Mouse (Mus musculus): Measurements from ENCODE around the gene 1810009A15Rik.

Gene 1810009A15Rik

DNA sequence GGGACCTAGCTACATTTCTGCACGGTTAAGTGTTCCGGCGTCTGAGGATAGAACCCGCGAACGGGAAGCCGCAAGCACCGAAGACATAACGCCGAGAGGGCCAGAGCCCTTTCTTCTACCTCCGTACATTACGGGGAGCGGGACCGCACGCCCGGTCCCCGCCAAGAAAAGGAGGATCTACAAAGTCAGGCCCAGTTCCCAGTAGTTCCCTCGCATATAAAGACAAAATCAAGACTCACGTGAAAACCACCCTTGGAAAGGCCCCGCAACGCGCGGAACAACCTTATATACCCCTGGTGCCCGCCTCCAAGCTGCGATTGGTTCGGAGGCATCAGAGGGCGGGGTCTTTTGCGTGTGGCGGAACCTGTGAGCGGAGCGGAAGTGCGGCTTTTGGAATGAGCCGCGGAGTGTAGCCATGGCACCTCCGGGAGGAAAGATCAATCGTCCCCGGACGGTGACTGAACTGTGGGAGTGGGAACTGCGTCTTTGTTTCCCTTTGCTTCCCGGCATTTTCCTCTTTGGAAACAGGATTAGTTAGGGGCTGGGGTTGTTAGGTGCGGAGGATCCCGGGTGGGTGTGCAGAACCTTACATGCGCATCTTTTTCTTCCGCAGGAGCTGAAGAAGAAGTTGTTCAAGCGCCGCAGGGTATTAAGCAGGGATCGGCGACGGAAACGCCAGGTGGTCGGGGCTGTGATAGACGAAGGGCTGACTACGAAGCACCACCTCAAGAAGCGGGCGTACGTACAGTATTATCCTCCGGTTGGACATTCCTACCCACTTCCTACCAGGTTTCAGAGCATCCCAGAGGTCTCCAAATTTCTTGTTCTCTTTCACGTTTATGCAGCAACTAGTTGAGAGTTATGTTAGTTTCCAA is at the start of gene 1810009A15Rik, which contains the start of gene Gm49416:
TSS of gene 1810009A15Rik (plus strand) at position 343 of the 875 bp plus-strand sequence.
TSS of gene Gm49416 (plus strand) at position 416 of the 875 bp plus-strand sequence.
- in situ Hi-C loops (cut with MboI, MseI), result no loop called here

DNA sequence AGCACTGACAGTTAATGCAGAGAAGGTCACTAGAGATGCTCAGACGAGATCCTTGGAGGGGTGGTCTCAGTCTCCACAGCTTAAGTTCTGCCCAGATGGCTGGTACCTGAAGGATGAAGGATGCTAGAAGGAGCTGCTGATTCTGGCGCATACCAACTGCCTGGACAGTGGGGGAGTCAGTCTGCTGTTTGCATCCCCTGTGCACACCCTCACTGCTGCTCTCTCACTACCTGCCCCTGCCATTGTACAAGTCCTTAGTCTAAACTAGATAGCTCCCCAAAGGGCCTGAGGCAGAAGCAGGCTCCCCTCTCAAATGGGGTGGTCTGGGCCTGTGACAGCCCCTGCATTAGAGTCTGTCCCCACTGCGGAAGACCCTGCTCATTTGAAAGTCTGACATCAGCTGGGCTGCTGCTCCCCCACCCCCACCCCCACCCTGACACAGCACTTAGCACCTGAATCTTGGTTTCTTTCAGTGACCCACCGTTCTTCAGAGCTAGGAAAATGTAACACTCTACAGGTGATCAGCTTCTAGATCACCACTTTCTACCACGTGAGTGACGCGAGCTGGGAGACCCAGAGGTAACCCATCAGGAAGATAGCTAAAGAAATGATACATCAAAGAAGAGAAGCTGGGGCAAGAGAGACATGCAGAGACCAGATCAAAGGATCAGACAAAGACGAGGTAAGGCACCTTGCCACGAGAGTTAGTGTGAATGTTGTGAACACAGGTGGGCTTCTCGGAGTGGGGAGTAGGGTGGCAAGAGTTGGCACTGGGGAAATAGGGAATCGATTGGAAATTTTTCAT is 49.3 kb upstream of the 1810009A15Rik start, which contains the start of gene Gng3:
TSS of gene Gng3 (minus strand) at position 92 of the 805 bp plus-strand sequence.
- in situ Hi-C loops (cut with MboI, MseI), result loop anchor here (5.0 to 25.0 kb wide), 3 partner anchors 33 to 1048 kb away; partner anchors contain the start of genes Incenp and Ubxn1

DNA sequence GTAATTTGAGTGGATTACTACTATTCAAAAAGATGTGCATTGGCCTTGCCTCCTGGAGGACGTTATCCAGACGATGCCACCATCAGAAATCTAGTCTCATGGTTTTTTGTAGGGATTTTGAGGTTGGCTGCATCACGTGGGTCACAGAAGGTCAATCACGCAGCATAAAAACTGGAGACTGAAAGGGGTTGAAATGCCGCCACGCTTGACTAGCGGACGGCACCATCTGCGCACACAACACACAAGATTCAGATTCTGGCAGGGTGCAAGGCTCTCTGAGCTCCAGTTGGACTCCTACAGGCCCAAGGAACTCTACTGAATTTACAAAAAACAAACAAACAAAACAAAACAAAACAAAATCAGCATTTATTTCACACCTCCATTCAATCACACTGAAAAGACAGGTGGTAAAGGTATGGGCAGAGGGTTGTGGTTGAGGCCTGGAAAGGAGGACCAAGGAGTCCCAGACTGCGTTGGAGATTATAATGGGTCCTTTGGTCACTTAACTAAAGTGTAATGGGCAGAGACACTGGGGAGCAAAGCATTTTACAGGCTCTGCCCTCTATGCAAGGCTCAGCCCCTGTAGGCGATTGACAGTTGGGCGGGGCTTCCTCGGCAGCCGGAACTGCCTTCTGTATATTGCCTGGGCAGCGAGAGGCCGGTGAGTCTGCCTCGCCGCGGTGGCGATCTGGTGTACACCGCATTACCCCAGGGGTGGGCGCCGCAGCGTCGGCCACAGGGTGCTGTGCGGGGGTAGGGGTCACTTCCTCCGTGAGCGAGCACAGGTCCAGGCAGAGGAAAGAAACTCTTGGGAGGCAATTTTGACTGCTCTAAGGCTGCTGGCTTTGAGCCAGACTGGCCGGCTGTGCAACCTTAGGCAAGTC is 48.5 kb upstream of the 1810009A15Rik start:
- in situ Hi-C loops (cut with MboI, MseI), result loop anchor here (5.0 to 25.0 kb wide), 3 partner anchors 32 to 1047 kb away; partner anchors contain the start of genes Incenp and Ubxn1

DNA sequence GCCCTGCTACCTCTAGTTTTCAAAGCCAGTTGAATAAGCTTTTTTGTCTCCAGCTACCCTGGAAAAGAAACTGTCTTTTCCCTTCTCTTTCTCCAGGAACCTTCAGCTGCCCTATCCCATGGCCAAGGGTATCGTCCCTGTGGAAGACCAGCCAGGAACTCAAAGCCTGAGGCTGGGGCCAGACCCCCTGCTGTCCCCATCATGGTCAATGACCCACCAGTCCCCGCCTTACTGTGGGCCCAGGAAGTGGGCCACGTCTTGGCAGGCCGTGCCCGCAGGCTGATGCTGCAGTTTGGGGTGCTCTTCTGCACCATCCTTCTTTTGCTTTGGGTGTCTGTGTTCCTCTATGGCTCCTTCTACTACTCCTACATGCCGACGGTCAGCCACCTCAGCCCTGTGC is 47.6 kb upstream of the 1810009A15Rik start:
- in situ Hi-C loops (cut with MboI, MseI), result loop anchor here (25.0 kb wide), 1 partner anchor 1046 kb away; the partner anchor contains the start of gene Incenp

DNA sequence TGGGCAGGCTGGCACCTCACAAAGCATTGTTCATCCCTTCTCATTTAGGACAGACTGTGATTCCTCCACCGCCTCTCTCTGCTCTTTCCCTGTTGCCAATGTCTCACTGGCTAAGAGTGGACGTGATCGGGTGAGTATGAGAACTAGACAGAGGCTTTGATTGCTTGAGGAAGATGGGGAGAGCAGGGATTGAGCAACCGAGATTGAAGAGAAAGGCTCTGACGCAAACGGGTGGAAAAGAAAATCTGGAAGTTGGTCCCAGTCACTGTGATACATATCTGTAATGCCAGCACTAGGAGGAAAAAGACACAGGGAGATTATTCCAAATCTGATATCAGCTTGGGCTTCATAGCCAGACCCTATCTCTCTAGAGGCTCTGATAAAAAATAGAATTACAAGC is 45.7 kb upstream of the 1810009A15Rik start:
- in situ Hi-C loops (cut with MboI, MseI), result loop anchor here (25.0 kb wide), 1 partner anchor 1044 kb away; the partner anchor contains the start of gene Incenp

DNA sequence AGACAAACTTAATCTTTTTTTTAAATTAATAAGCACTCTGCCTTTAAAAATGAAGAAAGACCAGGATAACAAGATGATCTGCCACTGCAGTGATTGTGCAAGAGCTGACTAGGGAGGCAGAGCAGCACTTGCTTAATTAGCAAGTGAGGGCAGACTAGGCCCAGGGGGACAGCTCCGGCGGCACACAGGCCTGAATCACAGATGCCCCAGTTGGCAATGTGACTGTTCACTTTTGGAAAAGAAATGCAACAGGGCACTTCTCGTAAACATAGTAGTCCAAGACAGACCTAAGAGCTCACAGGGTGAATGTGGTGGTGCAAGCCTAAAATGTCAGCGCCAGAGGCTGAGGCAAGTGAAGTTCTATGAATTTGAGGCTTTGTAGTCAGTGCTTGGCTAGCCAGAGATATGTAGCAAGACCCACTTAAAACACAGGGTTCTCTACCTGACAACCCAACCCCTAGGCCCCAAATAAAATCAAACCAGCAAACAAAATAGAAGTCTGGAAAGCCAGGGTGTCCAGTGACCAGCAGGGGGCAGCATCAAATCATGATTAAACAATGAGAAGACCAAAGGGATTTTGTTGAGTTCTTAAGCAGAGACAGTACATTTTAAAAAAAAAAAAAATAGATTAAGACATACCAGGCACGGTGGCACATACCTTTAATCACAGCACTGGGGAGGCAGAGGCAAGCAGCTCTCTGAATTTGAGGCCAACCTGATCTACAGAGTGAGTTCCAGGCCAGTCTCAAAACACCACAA is 44.1 kb upstream of the 1810009A15Rik start:
- in situ Hi-C loops (cut with MboI, MseI), result loop anchor here (5.0 to 25.0 kb wide), 2 partner anchors 268 to 1043 kb away; partner anchors contain the start of gene Incenp

DNA sequence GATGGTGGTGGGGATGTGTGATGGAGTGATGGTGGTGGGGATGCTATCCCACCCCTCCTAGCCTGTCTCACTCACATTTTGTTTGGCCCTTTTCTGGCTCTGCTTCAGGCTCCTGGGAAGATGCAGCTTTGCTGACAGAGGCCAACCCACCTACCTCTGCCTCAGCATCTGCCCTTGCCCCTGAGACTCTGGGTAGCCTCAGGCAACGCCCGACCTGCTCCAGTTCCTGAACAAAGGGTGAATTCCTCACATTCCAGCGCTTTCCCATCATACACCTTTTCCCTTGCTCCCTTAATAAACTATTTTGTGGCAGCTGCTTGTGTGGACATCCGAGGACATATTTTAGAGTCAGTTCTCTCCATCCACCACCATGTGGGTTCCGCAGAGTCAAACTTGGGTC is 40.3 kb upstream of the 1810009A15Rik start:
- in situ Hi-C loops (cut with MboI, MseI), result loop anchor here (5.0 to 25.0 kb wide), 2 partner anchors 264 to 1039 kb away; partner anchors contain the start of gene Incenp

DNA sequence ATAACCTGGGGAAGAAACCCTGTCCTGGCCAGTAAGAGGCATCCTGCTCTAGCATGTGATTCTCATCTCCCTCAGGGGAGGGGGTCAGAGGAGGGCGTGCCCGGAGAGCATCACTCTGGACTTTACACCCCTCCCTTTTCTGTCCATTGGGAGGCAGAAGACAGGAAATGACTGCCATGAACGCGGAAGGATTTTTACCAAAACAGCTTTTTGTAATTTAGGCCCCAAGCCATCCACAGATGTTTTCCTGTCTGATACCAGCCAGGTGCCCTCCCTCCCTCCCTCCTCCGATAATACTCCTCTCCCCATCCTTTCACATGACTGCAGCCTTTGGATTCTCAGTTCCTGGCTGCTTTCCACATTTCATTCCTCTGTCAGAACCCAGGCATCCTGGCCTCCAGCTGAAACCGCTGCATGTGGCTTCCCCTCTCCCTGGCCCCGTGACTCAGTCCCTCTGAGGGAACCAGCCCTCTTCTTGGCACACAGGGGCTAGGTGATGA is 38.2 kb upstream of the 1810009A15Rik start, which contains the start of gene Lrrn4cl:
TSS of gene Lrrn4cl (plus strand) at position 367 of the 500 bp plus-strand sequence.
- in situ Hi-C loops (cut with MboI, MseI), result loop anchor here (25.0 kb wide), 2 partner anchors 487 to 612 kb away; no protein-coding TSS in a partner anchor

DNA sequence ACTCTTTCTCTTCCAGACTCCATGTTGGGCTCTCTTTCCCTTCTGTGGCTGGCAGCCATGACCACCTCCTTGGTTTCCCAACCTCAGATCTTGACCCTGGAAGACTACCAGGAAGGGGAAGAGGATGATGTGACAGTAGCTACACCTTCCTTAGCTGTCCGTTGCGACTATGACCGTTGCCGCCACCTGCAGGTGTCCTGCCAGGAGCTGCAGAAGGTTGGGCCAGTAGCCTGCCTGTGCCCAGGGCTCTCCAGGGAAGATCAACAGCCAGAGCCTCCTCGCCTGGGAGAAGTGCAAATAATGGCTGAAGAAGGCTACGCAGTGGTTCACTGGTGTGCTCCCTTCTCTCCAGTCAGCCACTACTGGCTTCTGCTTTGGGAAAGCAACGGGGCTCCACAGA is 37.0 kb upstream of the 1810009A15Rik start:
- in situ Hi-C loops (cut with MboI, MseI), result loop anchor here (25.0 kb wide), 2 partner anchors 486 to 611 kb away; no protein-coding TSS in a partner anchor

DNA sequence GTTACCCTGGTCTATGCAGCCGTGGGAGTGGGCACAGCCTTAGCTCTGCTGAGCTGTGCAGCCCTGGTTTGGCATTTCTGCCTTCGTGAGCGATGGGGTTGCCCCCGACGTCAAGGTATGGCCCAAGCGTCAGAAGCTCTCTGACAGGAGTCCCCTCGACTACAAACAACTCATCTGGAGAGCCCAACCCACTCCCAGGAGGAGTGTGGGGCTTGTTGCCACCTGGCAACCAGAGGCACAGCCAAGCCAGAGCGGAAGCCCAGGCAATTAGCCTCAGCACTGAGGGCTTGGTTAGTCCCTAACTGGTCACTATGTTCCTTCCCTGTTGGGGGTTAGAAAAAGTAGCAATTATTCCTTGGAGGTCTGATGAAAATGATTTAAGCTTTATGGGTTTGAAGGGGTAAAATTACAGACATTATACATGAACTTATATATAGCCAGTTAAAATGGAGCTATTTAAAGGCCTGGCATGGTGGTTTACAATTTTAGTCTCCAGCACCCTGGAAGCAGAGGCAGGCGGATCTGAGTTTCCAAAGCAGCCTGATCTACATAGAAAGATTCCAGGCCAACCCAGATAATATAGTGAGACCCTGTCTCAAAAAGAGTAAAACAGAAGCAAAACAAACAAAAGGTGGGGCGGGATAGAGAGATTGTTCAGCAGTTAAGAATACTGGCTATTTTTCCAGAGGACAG is 36.3 kb upstream of the 1810009A15Rik start:
- in situ Hi-C loops (cut with MboI, MseI), result loop anchor here (25.0 kb wide), 2 partner anchors 485 to 610 kb away; no protein-coding TSS in a partner anchor

DNA sequence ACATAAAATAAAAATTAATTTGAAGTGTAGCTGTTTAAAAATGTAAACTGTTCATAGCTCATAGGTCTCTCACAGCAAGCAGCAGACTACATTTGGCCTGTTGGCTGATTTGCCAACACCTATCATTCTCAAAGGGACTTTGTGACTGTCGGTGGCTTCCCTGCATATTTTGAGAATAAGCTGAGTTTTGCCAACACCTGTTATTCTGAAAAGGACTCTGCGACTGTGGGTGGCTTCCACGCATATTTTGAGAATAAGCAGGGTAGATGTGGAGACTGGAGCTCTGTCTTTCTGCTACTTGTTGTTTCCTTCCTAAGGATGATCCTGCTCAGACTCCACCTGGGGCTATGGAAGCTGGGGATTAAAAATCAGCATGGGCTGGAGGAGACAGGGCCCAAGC is 35.5 kb upstream of the 1810009A15Rik start:
- in situ Hi-C loops (cut with MboI, MseI), result loop anchor here (25.0 kb wide), 2 partner anchors 484 to 609 kb away; no protein-coding TSS in a partner anchor

DNA sequence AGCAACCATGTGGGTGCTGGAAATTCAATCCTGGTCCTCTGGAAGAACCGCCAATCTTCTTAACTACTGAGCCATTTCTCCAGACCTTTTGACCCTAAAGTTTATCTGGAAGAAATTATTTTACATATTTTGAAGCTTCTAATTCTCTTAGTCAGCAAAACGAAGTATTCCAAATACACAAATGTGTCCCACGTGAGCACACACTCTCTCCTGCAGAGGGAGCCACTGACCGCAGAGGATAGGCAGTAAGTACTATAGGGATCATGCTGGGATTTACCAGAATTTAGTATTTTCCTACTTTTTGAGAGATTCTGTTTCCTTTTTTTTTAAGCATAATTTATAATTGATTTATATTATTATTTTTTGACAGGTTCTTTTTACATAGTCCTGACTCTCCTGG is 31.0 kb upstream of the 1810009A15Rik start:
- in situ Hi-C loops (cut with MboI, MseI), result loop anchor here (25.0 kb wide), 2 partner anchors 480 to 605 kb away; no protein-coding TSS in a partner anchor

DNA sequence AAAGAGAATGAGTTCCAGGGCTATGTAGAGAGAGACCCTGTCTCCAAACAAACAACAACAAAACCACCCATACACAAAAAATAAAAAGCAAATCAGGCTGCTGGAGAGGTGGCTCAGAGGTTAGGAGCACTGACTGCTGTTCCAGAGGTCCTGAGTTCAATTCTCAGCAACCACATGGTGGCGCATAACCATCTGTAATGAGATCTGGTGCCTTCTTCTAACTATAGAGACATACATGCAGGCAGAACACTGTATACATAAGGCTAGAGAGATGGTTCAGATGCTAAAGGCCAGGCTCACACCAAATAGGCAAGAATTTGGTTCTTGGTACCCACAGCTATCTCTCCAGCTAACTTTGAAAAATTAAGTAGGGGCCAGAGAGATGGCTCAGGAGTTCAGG is 29.6 kb upstream of the 1810009A15Rik start:
- in situ Hi-C loops (cut with MboI, MseI), result loop anchor here (25.0 kb wide), 2 partner anchors 478 to 603 kb away; no protein-coding TSS in a partner anchor

DNA sequence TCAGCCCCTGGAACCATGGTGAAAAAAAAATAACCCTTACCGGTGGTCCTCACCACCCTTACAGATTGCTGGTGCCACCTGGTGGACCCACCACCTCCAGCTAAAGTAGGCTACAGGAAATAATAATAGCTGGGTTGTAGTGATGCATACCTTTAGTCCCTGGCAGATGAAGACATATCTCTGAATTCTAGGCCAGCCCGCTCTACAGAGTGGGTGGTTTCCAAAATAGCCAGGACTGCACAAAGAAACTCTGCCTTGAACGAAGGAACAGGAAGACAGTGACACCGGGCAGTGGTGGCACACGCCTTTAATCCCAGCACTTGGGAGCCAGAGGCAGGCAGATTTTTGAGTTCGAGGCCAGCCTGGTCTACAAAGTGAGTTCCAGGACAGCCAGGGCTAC is 24.4 kb upstream of the 1810009A15Rik start:
- in situ Hi-C loops (cut with MboI, MseI), result loop anchor here (25.0 kb wide), 2 partner anchors 473 to 598 kb away; no protein-coding TSS in a partner anchor

DNA sequence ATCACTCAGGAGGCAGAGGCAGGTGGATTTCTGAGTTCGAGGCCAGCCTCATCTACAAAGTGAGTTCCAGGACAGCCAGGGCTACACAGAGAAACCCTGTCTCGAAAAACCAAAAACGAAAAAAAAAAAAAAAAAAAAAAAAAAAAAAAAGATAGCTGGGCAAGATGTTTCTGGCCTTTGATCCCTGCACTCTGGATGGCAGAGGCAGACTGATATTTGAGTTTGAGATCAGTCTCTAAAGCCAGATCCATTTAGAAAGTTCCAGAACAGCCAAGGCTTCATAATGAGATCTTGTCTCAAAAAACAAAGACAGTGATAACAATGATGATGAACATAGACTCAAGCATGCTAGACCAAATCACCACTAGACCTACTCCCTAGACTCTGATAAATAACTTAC is 18.3 kb upstream of the 1810009A15Rik start:
- in situ Hi-C loops (cut with MboI, MseI), result loop anchor here (5.0 to 25.0 kb wide), 3 partner anchors 33 to 592 kb away; partner anchors contain the start of genes Bscl2 and Gng3

DNA sequence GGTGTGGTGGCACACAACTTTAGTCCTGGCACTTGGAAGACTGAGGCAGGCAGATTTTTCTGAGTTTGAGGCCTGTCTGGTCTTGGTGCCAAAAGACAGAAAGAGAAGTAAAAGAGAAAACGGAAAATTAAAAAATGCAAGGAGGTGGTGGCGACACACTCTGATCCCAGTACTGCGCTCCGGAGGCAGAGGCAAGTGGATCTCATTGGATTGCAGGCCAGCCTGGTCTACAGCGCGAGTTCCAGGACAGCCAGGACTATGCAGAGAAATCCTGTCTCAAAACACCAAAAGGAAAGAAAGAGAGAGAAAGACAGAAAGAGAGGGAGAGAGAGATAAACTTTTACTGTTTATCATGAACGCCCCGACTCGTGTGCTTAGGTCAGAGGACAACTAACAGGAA is 17.8 kb upstream of the 1810009A15Rik start:
- in situ Hi-C loops (cut with MboI, MseI), result loop anchor here (5.0 to 25.0 kb wide), 3 partner anchors 34 to 591 kb away; partner anchors contain the start of genes Bscl2 and Gng3

DNA sequence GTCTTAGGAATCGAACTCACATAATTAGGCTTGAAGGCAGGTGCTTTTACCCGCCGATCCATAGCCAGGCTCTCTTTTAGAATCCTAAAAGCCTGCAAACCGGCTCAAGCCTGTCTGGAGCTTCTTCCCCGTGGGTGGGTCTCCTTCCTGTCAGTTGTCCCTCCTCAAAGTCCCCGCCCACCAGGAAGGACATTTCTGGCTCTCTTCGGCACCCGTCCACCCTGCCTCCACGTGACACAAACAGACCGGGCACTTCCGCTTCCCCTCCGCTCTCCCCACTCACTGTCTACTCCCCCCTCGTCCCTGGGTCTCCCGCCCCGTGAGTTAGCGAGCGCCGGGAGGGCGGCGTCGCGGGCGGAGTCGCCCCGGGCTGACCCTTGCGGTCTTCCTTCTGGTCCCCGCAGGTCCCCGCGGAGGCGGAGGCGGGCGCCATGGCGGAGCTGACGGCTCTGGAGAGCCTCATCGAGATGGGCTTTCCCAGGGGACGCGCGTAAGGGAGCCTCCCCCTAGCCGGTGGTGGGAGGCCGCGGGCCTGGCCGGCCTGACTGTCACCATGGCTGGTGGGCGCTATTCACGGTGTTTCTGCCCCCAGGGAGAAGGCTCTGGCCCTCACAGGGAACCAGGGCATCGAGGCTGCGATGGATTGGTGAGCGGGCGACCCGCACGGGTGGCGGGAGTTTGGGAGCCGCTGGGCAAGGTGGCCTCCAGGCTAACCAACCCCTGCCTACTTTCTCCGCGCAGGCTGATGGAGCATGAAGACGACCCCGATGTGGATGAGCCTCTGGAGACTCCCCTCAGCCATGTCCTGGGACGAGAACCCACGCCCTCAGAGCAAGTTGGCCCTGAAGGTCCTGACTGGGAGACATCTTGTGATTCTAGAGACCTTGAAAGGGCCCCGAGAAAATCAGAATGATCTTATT is 17.1 kb upstream of the 1810009A15Rik start, which contains the start of gene Ubxn1:
TSS of gene Ubxn1 (plus strand) at position 230 of the 920 bp plus-strand sequence.
- in situ Hi-C loops (cut with MboI, MseI), result loop anchor here (5.0 to 25.0 kb wide), 3 partner anchors 34 to 591 kb away; partner anchors contain the start of genes Bscl2 and Gng3

Data from T-helper 1 cell (primary cell).